Mouse (Mus musculus) left cerebral cortex, adult 11 months (tissue): ENCODE results near the gene Armc12.
A peak's percentile ranks its signal among the peaks of the same experiment; 100 is the strongest.

Source experiments
- DNase-seq: peaks from one replicate; pipeline ENCODE4 v3.0.0; 2022; ENCODE audit warnings: low spot score

Armc12 gene

DNA sequence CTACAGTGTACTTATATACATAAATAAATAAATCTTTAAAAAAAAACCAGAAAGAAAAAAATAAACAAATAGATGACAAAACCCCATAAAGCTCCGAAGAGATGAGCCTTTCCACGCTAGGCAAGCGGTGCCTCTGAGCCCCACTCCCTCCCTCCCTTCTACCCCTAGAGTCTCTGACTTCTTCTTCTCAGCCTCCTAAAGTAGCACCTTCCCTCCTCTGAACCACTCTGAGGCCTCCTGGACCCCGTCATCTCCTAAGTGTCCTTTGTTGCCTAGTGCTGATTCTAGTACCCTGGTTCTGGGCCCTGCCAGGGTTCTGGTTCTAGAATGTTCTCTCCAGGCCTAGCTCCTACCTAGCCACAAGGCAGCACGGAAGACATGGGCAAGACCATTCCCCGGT, at the start of gene Armc12:
Gene Armc12 (plus strand): TSS at position 301 of the 400 bp plus-strand sequence.
- DNase-seq: no peak

DNA sequence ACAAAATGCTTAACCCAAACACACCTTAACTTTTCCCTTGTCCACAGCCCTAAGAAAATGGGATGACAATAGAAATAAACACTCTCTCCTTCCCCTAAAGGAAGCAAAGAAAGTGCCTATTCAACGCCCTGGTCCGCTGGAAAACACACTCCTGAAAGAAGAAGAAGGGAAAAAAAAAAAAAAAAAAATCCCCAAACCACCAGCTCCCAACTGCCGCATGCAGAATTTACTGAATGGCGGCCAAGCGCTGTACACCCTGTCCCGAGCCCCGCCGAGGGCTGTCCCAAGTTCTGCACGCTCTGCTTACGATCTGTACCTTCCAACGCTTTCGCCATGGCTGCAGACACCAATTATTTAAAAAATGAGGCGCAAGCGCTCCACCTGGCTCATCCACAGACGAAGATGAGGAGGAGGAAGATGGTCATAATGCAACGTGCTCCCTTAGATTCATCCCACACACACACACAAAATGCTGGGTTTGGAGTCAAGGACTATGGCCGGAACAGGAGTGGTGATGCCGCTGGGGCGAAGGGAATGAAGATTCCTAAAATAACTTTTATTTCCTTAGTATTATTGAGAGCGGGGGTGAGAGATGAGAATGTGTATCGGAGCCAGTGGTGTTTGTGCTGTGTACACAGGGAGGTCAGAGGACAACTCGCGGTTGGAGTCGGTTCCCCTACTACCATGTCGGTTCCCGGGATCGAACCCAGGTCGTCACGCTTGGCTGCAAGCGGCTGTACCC, 45.7 kb upstream of the Armc12 start:
- no peak for DNase-seq

DNA sequence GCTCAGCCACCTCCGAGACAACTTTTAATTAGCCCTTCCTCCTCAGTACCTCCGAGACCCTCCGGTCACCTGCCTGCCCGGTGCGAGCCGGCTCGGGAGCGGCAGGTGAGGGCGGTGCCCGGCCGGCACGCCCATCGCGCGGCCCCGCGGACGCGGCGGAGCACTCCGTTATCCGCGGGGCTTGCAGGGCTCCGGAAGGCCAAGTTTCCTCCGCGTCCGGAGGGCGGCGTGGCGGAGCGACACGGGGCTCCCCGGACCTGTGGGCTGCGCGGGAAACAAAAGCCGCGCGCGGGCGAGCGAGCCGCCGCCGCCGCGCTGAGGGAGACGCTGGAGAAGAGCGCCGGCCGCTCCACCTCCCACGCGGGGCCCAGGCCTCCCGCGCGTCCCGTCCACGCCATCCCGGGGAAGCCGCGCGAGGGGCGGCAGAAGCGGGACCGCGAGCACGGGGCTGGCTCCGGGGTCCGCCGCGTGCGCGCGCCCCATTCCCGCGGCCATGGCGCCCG, 45.1 kb upstream of the Armc12 start:
- DNase-seq: no peak

DNA sequence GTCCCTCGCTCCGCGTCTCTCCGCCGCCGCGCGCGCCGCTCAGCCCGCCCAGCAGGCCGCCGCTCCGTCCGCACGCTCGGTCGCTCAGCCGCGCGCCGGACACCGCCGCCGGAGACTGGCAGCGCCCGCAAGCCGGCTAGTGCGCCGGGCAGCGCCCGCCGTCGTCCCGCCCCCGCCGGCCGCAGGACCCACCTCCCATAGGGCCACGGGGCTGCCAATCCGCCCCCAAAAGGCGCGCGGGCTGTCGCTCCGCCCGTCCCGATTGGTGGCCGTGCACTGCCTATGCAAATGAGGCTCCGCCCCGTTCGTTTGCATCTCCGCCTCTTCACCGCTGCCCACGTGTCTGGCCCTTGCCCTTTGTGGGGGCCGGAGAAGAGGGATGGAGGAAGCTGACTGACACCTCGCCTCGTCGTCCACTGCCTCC, 44.6 kb upstream of the Armc12 start:
- DNase-seq: peak; percentile 95

DNA sequence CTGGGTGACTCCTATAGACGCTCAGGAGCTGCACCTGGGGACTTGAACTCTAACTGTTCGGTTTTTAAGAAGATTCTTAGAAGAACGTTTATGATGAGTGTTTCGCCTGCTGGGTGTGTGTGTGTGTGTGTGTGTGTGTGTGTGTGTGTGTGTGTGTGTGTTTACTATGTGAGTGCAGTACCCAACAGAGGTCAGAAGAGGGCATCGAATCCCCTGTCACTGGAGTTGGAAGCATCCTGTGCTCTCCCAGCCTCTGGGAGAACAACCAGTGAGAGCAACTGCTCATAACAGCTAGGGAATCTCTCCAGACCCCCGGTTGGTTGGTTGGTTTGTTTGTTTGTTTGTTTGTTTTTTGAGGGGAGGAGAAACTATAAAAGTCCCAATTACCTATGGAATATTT, 43.9 kb upstream of the Armc12 start:
- DNase-seq: no peak

DNA sequence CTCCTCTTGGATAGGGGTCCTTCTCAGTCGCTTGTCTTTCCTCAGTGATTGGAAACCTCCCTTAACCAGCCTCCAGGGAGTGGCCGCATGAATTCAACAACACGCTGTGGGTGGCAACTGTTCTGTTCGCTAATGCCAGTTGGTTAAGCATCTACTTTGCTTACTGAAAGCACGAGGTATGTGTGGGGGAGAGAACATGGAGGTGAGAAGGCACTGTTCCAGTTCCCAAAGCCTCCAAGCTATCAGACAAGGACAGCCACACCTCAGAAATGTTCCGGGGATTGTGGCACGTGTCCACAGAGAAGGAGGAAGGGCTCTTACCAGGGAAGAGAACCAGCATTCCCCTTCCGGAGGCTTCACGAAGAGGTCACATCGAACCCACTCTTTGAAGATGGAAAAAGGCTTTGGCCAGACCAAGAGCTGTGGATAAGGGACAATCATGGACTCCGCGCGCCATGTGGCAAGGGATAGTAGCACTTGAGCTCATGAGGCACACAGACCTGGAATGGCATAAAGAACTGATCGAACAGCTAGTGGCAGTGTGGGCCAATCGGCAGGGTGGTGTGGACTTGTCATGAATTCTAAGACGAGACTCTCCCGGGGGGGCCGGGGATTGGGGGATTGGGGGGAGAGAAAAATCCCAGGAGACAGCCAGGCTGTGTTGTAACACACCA, 42.9 kb upstream of the Armc12 start:
- DNase-seq: no peak

DNA sequence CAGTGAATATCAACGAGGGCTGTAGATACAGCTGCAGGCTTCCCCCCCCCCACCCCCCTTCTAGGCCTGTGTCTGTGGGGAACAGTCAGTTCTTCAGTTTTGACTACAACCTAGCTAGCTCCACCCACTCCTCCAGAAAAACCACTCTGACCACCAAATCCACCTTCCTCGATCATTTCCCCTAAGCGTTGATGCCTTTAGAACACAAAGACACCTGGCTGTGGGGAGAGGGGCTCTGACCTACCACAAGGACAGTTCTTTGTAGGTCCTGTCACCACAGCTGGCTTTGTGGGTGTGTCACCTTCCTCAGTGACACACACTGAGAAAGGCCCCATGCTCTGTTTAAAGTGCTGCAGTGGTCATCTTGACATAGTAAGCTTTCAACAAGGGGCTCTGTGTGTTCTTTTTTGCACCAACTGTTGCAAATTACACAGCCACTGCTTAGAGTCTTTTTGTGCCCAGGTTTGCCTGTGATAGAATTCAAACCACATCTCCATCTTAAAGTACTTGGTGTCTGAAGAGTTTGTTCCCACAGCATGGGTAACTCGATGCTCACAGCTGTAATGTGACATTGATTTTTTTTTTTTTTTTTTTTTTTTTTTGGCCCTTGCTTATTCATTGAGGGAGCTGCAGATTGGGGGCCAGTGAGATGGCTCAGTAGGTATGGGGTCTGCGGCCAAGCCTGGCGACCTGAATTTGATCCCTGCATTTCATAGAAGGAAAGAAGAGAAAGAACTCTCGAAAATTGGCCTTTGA, 42.2 kb upstream of the Armc12 start:
- DNase-seq: no peak

DNA sequence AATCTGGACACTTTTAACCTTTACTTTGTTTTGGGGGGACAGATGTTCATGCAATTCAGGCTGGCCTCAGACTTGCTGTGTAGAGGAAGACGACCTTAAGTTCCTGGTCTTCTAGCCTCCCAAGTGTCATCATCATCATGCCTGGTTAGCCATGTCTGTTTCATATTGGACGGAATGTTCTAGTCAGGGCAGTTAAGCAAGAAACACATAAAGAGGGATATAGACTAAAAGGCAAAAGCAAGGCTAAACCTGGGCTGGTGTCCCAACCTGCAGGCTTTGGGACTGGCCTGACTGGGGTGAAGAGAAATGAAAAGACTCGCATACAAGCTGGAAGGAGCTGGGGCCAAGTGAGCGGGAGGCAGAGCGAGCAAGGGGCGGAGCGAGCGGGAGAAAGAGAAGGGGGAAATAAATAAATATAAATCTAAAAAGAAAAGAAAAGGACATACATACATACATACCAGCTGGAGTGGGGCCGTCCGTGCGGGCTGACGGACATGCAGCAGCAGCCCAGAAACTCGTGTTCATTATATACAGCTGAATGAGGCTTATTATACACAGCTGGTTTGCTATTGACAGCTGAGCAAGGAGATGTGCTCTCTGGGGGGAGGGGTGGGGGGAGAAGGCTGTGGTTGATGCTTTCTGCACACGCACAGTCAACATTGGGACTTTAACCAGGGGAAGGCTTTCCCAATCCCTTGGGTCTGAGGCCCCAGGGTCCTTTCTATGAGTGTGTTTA, 39.4 kb upstream of the Armc12 start:
- DNase-seq: no peak

DNA sequence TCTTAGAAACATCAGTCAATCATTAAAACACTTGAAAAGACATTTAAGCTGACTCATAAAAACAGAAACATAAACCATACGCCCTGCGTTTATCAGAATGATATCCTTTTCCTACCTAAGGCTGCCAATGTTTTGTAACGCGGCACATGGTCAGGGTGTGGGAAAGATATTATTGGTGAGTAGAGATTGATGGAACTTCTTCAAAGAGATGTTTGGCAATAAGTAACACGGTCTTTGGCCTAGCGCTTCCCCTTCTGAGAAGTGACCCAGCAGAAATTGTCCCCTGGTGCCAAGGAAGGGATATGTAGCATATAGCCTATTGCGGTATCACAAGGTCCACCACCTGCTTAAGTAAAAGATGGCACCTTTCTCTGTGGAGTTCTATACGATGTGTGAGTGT, 34.8 kb upstream of the Armc12 start:
- no peak for DNase-seq

DNA sequence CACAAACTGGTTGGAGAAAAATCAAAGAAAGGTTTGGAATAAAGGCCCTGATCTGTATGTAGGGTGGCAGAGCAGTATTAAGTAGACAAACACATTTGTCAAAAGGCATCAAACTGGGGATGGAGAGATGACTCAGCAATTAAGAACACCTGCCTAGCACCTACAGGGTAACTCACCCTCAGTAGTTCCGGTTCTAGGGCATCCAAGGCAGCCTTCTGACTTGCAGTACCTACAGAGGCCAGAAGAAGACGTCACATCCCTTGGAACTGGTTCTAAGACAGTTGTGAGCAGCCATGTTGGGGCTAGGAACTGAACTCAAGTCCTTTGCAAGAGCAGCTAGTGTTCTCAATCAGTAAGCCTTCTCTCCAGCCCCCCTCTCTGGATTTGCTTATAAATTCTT, 31.4 kb upstream of the Armc12 start:
- DNase-seq: no peak

DNA sequence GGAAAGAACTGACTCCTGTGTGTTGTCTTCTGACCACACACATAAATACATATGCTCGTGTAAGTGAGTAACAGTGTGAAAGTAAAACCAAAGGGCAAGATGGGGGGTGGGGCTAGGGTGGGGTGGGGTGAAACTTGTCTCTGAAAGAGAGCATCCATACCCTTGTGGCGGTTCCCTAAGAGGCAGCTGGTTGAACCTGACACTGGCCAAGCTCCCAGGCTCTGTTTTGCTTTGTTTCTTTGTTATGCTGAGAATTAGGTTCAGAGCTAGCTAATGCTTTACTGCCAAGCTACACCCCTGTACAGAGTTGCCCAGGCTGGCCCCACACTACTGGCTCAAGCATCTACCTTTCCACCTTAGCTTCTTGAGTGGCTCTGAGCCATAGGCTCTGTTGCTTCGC, 30.1 kb upstream of the Armc12 start:
- no peak for DNase-seq

DNA sequence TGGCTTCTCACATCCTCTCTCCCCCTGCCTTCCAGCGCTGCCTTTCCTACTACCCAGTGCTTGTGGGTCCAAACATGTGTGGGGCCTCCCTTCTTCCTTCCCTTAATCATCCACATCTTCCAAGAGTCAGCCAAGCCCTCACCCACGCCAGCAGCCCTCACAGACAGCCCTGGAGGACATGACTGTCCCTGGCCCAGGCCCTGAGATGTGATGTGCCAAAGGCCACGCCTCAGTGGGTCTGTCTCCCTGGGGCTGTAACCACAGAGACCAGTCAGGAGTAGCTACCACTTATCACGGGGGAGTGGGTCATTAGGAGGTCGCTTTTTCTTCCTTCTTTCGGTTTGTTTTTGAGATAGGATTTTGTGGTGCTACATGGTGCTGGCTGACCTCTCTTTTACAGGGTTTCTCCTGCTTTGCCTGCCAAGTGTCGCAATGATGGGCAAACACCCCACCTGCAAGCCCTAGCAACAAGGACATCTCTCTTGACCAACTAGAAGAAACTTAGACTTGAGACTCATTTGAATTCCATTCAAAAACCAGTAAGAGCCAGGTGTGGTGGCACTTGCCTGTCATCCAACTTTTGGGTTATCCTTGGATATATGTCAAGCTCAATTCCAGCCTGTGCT, 28.3 kb upstream of the Armc12 start:
- no peak for DNase-seq

DNA sequence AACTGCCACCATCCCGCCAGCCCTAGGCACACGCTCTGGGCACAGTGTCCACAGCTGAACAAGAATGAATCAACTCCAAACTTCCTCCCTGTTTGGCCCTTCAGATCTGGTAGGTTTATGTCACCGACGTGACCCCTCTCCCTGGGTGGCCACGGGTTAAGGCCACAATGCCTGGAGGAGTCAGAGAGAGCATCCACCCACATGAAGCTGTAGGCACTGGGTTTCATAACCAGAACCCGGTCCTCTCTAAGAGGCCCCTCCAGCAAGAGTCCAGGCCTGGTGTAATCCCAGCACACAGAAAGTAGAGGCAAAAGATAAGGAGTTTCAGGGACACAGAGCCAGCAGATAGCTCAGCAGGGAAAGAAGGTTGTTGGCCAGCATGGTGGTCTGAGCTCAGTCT, 26.4 kb upstream of the Armc12 start:
- DNase-seq: no peak

DNA sequence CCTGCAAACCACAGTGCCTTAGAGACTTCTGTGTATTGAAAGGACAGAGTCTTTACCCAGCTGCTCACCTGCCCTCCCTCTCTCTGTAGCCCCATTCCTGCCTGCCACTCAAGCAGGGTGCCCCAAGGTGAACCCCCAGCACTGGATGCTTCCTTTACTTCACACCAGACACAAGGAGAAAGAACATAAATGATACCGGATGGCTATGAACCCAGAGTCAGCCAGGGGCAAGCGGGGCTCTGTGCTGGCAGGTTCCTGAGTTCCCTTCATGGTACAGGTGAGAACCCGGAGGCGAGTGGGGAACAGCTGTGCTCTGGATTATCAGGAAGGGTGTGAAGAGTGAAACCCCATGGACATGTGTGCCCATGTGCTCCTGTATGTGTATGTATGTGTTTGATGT, 25.0 kb upstream of the Armc12 start:
- no peak for DNase-seq

DNA sequence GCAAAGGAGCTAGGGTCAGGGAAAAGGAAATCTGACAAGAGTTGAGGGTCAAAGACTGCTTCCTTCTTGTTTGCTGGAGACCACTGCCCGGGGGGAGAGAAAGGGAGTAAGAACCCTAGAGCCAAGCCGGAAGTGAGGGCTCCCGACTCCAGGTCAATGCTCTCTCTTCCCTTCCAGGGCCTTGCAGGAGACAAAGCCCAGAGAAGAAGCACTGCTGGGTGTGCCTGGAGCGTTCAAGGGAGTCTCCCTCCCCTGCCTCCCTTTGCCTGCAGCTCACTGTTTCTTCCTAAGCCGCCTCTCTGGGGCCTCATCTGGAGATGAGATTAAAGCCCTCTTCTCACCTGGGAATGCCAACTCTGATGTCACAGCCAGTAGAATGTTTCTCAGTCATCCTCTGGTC, 23.7 kb upstream of the Armc12 start:
- no peak for DNase-seq

DNA sequence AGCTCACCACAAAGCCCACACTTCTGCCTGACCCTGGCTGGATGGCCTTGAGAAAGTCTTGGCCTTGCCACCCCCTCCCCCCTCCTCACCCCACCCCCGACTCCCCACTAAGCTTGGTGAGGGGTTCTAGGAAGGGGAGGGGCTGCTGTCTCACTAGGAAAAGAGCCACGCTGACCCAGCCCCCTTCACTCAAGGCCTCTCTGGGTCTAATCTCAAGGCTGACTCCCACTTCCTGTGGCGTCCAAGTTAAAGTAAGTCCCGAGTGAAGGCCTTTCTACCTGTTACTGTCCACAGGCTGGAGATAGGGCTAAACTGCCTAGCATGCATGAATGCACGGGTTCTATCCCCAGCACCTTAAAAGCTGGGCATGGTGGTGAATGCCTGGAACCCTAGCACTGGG, 23.1 kb upstream of the Armc12 start:
- DNase-seq: no peak

DNA sequence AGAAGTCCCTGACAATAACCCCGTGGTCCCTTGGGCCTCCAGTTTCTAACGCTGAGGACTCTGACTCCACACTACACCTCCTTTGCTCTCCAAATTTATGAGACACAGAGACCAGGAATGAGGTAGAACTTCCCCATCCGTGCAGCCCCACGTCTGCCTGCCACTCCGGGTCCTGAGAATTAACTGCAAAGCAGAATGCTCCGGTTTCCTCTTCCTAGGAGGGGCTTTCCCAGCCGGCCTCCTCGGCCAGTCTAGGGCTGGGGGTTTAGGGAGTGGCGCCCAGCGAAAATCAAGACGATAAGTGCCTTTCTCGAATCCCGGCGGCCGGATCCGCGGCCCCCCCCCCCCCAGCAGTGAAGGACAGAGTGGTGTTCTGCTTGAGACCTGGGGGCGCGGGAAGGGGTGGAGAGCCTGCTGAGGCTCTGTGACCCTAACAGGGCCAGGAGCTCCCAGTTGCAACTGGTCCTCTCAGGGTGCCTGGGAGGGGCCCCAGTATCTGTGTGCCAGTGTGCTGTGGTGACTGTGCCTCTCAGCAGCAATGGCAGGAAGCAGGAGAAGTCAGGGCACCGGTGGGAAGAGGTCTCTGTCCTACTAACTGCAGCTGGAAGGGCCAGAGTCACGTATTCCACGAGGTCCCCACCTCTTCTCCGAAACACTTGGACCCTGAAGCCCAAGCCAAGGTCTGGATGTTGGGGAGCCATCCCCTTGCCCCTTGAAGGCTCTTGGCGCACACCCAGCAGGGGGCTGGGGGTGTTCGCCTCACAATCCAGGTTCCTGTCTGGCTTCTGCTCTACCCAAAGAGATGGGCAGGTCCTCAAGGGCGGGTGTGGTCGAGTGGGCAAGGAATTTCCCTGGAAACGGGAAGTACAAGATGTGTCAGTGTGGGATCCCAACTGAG, 19.9 kb upstream of the Armc12 start:
- no peak for DNase-seq

DNA sequence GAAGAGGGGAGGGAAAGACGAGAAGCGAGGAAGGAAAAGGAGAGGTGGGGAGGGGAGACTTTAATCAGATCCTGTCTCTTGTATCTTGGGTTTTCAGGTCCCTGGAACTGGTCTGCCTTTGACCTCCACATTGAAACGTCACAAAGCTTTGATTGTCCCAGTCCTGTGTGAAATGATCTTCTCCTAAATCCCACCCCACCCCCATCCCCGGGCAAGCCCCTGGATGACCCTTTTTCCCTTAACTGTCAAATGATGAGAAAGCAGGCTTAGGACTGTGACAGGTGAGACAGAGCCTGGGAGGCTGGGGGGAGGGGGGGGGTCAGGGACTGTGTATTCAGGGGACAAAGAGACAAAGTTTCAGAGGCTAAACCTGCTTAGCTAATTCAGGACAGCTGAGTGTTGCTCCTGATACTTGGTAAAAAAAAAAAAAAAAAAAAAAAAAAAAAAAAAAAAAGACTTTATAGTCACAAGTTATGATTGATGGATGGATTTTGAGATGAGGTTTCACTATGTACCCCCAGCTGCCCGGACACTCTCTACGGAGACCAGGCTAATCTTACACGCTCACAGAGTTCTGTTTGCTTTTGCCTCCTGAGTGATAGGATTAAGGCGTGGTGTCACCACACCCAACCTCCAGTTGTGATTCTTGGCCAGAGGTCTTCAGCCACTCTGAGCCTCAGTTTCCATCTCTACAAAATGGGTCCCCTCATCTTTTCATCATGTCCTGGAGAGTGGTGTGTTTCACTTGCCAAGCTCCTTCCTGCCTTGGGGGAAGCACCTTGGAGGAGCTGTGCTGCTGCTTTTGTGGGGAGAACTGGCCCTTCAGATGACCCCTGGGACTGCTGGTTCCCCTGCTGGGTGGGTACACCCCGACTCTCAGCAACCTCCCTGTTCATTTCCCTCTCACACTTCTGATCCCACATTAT, 18.7 kb upstream of the Armc12 start:
- DNase-seq: no peak

DNA sequence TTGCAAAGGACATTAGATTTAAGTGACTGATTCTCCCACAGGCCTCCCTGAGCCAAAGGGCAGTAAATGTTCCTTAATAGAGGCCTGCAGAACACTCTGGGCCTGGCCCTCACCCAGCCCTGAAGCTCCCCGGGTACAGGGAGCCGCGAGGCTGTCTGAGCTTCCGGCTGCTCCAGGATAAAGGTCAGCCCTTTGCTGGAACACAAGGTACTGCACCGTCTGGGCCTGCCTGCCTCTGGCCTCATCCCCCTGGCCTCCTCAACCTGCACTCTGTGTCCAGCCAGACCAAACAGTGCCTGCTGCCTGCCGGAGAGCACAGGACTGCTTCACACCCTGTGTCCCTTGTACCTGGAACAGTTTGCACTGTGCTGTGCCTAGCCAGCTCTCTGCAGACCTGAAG, 17.9 kb upstream of the Armc12 start:
- no peak for DNase-seq

DNA sequence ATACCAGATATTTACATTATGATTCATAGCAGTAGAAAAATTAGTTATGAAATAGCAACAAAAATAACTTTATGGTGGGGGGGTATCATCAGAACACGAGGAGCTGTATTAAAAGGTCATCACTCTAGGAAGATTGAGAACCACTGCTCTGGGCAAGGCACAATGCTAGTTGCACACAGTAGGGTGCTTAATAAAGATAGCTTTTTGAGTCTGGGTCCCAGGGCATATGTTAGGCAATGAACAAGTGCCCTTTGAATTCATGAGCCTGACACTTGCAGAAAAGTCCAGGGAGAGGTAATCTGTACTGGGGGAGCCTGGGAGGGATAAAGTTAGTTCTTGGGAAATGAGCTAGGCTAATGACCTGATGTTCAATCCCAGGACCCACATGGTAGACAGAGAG, 17.3 kb upstream of the Armc12 start:
- DNase-seq: no peak
